Mouse (Mus musculus) C2C12 (cell line): ENCODE results near the gene Lif. TPM values are rescaled to one million over a fixed set of nuclear protein-coding genes. Genes with fewer than 3 reads are reported as not detected.

Experiments used
- H3K27me3 ChIP-seq: one replicate; pipeline ENCODE4 v1.6.1; 2011; ENCODE audit not compliant: control insufficient read depth, insufficient read depth, insufficient read length
- H3K36me3 ChIP-seq: one replicate; pipeline ENCODE4 v1.6.1; 2011; ENCODE audit not compliant: control insufficient read depth, insufficient read depth
- H3K4me3 ChIP-seq: one replicate; pipeline ENCODE4 v1.5.1; 2011; ENCODE audit warnings: mild to moderate bottlenecking, control low read depth; ENCODE audit not compliant: poor library complexity, insufficient read depth, severe bottlenecking
- H3K79me2 ChIP-seq: one replicate; pipeline ENCODE4 v1.6.1; 2011; ENCODE audit not compliant: control insufficient read depth, insufficient read depth
- H3K79me3 ChIP-seq: one replicate; pipeline ENCODE4 v1.6.1; 2011; ENCODE audit warnings: low read depth, control low read depth
- H3ac ChIP-seq: one replicate; pipeline ENCODE3; 2011; ENCODE audit warnings: low read depth; ENCODE audit not compliant: control insufficient read depth, insufficient read length
- CEBPB ChIP-seq: IDR thresholded peaks from one replicate; pipeline ENCODE4 v1.6.1; 2011; ENCODE audit warnings: low read depth, mild to moderate bottlenecking, control low read depth, moderate library complexity
- CTCF ChIP-seq: IDR thresholded peaks from one replicate; pipeline ENCODE4 v1.5.1; 2011; ENCODE audit not compliant: control insufficient read depth, insufficient read depth, insufficient read length
- FOSL1 ChIP-seq: IDR thresholded peaks from one replicate; pipeline ENCODE4 v1.8.0; 2011; ENCODE audit warnings: mild to moderate bottlenecking, low read length; ENCODE audit not compliant: poor library complexity, insufficient read depth, severe bottlenecking
- MAX ChIP-seq: IDR thresholded peaks from one replicate; pipeline ENCODE4 v1.6.1; 2011; ENCODE audit warnings: mild to moderate bottlenecking, control low read depth
- MYOD1 ChIP-seq: IDR thresholded peaks from one replicate; pipeline ENCODE4 v1.6.1; 2011; ENCODE audit warnings: low read depth; ENCODE audit not compliant: control insufficient read depth, insufficient read length
- MYOG ChIP-seq: IDR thresholded peaks from one replicate; pipeline ENCODE4 v1.6.1; 2011; ENCODE audit not compliant: control insufficient read depth, insufficient read length; ENCODE audit errors: extremely low read depth
- USF1 ChIP-seq: IDR thresholded peaks from one replicate; pipeline ENCODE4 v1.6.1; 2011; ENCODE audit warnings: low read depth, mild to moderate bottlenecking, control low read depth, moderate library complexity
- long read RNA-seq, 2 experiments: library from polyadenylated mRNA; unstranded; transcript quantifications; one replicate each; pipeline ENCODE4 v2.0.0; 2019 to 2020
- polyA plus RNA-seq: library from polyadenylated mRNA; unstranded; fragments of >200 nt; fragmentation: generic; extraction: Trizol; gene quantifications from one replicate; pipeline ENCODE4 v1.2.1, GENCODE M21; 2012; ENCODE audit warnings: missing spikeins

Lif gene
- 1.0 TPM for polyA plus RNA-seq
- long read RNA-seq, experiment 1, partial matches to known transcripts, result 0 of 1 reads
- long read RNA-seq, experiment 1, other reads (novel, unspliced or antisense), result 0 of 1 reads
- long read RNA-seq, experiment 2, partial matches to known transcripts, result 0 of 1 reads
- long read RNA-seq, experiment 2, other reads (novel, unspliced or antisense), result 0 of 1 reads

DNA sequence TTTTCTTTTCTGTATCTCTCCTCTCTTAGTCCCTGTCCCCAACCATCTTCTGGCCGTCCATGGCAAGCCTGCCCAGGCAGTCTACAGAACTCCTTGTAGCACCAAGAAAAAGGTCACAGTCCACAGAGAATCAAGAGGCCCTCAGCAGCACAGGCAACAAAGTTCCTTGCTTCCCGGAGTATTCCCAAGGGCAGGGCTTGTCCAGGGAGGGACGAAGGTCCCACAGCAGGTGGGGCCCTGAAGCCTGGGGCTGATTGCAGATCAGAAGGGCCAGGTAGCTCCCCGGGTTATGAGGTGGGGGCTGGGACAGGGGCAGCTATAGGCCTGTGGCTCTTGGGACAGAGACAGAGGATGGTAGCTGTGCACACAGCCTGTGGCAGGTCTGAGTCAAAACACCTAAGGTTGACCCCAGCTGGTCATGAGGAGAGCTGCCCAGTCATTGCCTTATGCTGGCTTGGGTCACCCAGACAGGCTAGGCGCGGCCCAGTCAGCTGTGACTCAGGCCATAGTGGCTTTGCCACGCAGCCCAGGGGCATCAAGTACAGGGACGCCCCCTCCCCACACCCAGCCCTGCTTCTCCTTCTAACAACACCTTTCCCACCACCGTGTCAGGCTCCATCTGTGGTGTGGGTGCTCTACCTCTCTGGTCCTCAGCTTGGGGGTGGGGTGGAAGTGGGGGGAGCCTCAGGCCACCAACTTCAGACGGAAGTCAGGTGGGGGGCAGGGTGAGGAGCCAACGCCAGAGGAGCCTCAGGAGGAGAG lies at the start of gene Lif:
Gene Lif (plus strand): TSS at position 712 of the 762 bp plus-strand sequence.
- TF ChIP-seq CTCF (no peak), FOSL1 (no peak), USF1 (no peak)
- Histone ChIP-seq H3K79me2 (no peaks in the 10 kb centered on the region), H3K27me3 (no peaks in the 10 kb centered on the region), H3ac (no peak within 1 kb of the TSS), H3K36me3 (no peaks in the 10 kb centered on the region), H3K4me3 (no peak within 1 kb of the TSS), H3K79me3 (no peaks in the 10 kb centered on the region)

DNA sequence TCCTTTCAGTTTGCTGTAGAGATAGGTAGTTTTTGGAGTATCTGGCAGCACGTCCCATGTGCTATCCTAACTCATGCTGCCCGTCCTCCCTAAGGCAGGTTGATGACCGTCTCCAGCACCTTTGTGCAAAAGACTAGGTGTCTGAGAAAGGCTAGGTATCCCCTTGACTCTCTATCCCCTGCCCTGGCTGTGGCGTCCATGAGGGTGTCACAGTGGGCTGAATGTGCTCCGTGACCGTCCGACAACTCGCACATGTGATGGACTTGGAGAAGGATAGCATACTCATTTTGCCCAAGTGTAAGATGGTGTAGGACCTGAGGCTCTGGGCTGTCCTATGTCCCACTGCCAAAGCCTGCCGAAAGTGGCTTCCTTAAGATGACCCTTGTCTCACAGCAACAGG lies 49.7 kb upstream of the Lif start:
- Histone ChIP-seq H3K79me3 (no peaks in the 10 kb centered on the region), H3K36me3 (peaks cover 39% of the 10 kb centered on the region), H3K4me3 (no peak overlapping the region), H3ac (no peak overlapping the region), H3K79me2 (peaks cover 7% of the 10 kb centered on the region), H3K27me3 (no peaks in the 10 kb centered on the region)
- no peak for TF ChIP-seq USF1
- no peak for TF ChIP-seq CTCF
- TF ChIP-seq FOSL1, result no peak
- no peak for TF ChIP-seq MYOG
- TF ChIP-seq MAX, result no peak
- TF ChIP-seq CEBPB, result no peak
- no peak for TF ChIP-seq MYOD1

DNA sequence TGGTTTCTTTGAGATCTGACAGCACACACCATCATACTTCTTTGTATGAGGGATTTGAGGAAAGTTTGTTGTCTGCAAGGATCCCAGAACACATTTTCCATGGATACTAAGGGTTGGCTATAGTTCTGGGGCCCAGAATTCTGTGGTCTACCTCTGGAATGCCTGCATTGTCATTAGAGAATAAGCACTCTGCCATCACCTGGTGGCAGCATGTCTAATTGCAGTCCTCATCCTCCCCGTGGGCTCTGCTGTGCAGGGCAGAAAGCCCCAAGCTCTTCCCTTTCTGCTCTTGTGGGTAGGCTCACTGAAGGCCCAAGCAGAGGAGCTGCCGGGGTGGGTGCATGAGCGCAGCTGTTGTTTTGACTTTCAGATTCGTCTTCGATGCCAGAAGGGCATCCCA lies 47.8 kb upstream of the Lif start:
- Histone ChIP-seq H3K79me3 (no peaks in the 10 kb centered on the region), H3ac (no peak overlapping the region), H3K4me3 (no peak overlapping the region), H3K36me3 (peaks cover 53% of the 10 kb centered on the region), H3K79me2 (no peaks in the 10 kb centered on the region), H3K27me3 (no peaks in the 10 kb centered on the region)
- TF ChIP-seq MAX (no peak), CTCF (peak; percentile 26), MYOD1 (no peak)

DNA sequence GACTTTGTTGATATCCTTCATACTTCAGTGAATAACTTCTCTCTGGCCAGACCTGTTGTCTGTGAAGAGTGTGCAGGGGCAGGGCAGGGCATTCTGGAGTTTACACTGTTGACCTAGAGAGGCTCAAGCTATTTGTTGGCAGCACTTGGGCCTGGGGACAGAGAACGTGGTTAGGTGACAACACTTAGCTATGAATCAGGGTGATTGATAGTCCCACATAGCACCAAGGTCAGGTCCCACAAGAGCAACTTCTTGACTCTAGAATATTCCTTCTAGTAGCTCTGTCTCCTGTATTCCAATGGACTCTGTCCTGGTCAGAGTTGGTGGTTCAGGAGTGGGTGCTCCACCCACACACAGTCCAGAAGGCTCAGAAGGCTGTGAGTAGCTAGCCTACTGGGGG lies 46.6 kb upstream of the Lif start:
- no peaks in the 10 kb centered on the region for H3K79me2 ChIP-seq
- H3ac ChIP-seq, result no peak overlapping the region
- H3K27me3 ChIP-seq, result no peaks in the 10 kb centered on the region
- no peak overlapping the region for H3K4me3 ChIP-seq
- TF ChIP-seq USF1 (no peak), CEBPB (no peak), MAX (no peak), CTCF (no peak), MYOD1 (no peak), MYOG (no peak), FOSL1 (no peak)
- H3K79me3 ChIP-seq, result no peaks in the 10 kb centered on the region
- peaks cover 57% of the 10 kb centered on the region for H3K36me3 ChIP-seq

DNA sequence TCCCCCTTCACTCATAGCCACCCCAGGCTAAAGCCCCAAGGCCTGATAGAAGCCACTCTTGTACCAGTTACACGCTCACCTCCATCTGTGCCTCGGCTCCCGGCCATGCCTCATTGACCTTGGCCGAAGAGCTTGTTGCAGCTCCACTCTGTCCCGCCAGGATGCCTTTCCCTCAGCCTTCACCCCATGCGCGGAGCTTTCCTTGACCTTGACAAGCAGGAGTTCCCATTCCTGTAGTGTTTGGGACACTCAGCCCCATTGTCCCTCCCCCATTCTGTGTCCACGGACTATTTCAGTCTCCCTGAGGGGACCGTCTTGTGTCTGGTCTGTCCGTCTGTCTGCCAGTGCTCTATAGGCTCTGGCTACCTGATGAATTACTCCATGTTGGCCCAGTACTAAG lies 44.2 kb upstream of the Lif start:
- TF ChIP-seq MYOD1, result no peak
- no peak for TF ChIP-seq CTCF
- no peak for TF ChIP-seq CEBPB
- no peak for TF ChIP-seq FOSL1
- no peak for TF ChIP-seq USF1
- TF ChIP-seq MYOG, result no peak
- no peak for TF ChIP-seq MAX
- Histone ChIP-seq H3K79me3 (no peaks in the 10 kb centered on the region), H3K36me3 (peaks cover 40% of the 10 kb centered on the region), H3K27me3 (no peaks in the 10 kb centered on the region), H3K79me2 (no peaks in the 10 kb centered on the region), H3K4me3 (no peak overlapping the region), H3ac (no peak overlapping the region)

DNA sequence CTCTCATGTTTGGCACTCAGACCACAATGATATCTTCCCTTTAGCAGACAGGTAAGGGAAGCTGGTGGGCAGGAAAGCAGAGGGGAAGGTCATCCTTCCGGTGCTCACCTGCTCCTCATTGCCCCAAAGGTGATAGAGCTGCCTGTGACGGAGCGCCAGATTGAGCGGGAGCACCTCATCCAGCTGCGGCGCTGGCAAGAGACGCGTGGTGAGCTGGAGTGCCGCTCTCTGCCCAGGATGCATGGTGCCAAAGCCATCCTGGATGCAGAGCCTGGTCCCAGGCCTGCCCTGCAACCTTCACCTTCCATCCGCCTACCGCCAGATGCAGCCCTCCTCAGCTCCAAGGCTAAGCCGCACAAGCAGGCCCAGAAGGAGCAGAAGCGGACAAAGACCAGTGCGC lies 42.8 kb upstream of the Lif start:
- Histone ChIP-seq H3K79me3 (no peaks in the 10 kb centered on the region), H3K4me3 (no peak overlapping the region), H3K79me2 (no peaks in the 10 kb centered on the region), H3K36me3 (peaks cover 31% of the 10 kb centered on the region), H3ac (no peak overlapping the region), H3K27me3 (no peaks in the 10 kb centered on the region)
- no peak for TF ChIP-seq USF1
- no peak for TF ChIP-seq MYOD1
- TF ChIP-seq FOSL1, result no peak
- no peak for TF ChIP-seq MYOG
- TF ChIP-seq CEBPB, result no peak
- no peak for TF ChIP-seq MAX
- TF ChIP-seq CTCF, result no peak
